Mouse (Mus musculus): ENCODE data around the gene Gm45844. TPM values are rescaled to one million over a fixed set of nuclear protein-coding genes. Genes with fewer than 3 reads are reported as not detected.

Gene Gm45844
- total and polyA plus RNA-seq, 2 experiments from 2014 or later: 6.1 to 9.2 TPM

- H3K9me3 ChIP-seq (ENCODE audit: low read length): no peaks in the 10 kb centered on the region
- H3K4me3 ChIP-seq (ENCODE audit: low read depth, low read length): peak overlapping the region; percentile 49
- ATAC-seq (peak; percentile 97), DNase-seq (peak; percentile 86)
- 12% methylated on average over 18 of the region's 18 CpGs for WGBS
- H3K4me1 ChIP-seq (ENCODE audit: insufficient read depth): no peaks in the 10 kb centered on the region
- TF ChIP-seq CTCF (IDR thresholded peaks at IDR 0.05; ENCODE audit: low read depth): peak; percentile 82
- H3K4me2 ChIP-seq (ENCODE audit: low read depth): peak overlapping the region; percentile 38
- H3K27me3 ChIP-seq (ENCODE audit: insufficient read depth, low read length): no peaks in the 10 kb centered on the region
- peak overlapping the region; percentile 14; the same call in 1 of the 2 replicates for H3K9ac ChIP-seq
- no peak overlapping the region for H3K27ac ChIP-seq (ENCODE audit: low read depth, low read length)
- H3K36me3 ChIP-seq (ENCODE audit: insufficient read depth): peaks cover 2% of the 10 kb centered on the region
Measured at GRCm38 (mm10) chr7:7188191-7188942, 89.7 kb downstream of the Gm45844 start.

GRCm38 (mm10) chr7:7187417-7188190 is 90.5 kb downstream of the Gm45844 start:
- ATAC-seq (peak; percentile 43), DNase-seq (no peak)
- Histone ChIP-seq H3K27ac (ENCODE audit: low read depth, low read length) (no peak overlapping the region), H3K4me3 (ENCODE audit: low read depth, low read length) (peak overlapping the region; percentile 49), H3K4me2 (ENCODE audit: low read depth) (peak overlapping the region; percentile 38), H3K27me3 (ENCODE audit: insufficient read depth, low read length) (no peaks in the 10 kb centered on the region), H3K9me3 (ENCODE audit: low read length) (no peaks in the 10 kb centered on the region), H3K36me3 (ENCODE audit: insufficient read depth) (peaks cover 10% of the 10 kb centered on the region), H3K9ac (peak overlapping the region; percentile 14; the same call in 1 of the 2 replicates), H3K4me1 (ENCODE audit: insufficient read depth) (no peaks in the 10 kb centered on the region)
- WGBS: 39% methylated on average over 13 of the region's 13 CpGs
- no peak for TF ChIP-seq CTCF (IDR thresholded peaks at IDR 0.05; ENCODE audit: low read depth)

DNA sequence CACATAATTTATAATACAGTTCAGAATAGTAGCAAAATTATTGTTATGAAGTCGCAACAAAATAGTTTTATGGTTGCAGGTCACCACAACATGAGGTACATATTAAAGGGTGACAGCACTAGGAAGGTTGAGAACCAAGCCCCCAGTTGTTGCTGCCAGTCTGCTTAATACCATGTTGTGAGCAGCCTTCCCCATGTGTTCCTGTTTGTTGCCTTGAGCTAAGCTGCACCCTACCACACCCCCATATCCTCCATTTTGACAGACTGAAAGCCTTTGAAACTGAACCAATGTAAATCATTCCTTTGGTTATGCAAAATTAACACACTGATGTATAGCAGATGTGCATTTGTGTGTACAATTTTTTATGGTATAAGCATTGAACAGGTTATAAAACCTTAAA is 92.2 kb downstream of the Gm45844 start:
- Histone ChIP-seq H3K36me3 (ENCODE audit: insufficient read depth) (peaks cover 26% of the 10 kb centered on the region), H3K4me1 (ENCODE audit: insufficient read depth) (no peaks in the 10 kb centered on the region), H3K27ac (ENCODE audit: low read depth, low read length) (no peak overlapping the region), H3K4me2 (ENCODE audit: low read depth) (no peak overlapping the region), H3K9me3 (ENCODE audit: low read length) (no peaks in the 10 kb centered on the region), H3K27me3 (ENCODE audit: insufficient read depth, low read length) (no peaks in the 10 kb centered on the region), H3K9ac (no peak overlapping the region), H3K4me3 (ENCODE audit: low read depth, low read length) (no peak overlapping the region)
- DNase-seq (no peak), ATAC-seq (no peak)
- WGBS: 87% methylated on average over 1 of the region's 1 CpGs
- TF ChIP-seq CTCF (IDR thresholded peaks at IDR 0.05; ENCODE audit: low read depth): no peak

DNA sequence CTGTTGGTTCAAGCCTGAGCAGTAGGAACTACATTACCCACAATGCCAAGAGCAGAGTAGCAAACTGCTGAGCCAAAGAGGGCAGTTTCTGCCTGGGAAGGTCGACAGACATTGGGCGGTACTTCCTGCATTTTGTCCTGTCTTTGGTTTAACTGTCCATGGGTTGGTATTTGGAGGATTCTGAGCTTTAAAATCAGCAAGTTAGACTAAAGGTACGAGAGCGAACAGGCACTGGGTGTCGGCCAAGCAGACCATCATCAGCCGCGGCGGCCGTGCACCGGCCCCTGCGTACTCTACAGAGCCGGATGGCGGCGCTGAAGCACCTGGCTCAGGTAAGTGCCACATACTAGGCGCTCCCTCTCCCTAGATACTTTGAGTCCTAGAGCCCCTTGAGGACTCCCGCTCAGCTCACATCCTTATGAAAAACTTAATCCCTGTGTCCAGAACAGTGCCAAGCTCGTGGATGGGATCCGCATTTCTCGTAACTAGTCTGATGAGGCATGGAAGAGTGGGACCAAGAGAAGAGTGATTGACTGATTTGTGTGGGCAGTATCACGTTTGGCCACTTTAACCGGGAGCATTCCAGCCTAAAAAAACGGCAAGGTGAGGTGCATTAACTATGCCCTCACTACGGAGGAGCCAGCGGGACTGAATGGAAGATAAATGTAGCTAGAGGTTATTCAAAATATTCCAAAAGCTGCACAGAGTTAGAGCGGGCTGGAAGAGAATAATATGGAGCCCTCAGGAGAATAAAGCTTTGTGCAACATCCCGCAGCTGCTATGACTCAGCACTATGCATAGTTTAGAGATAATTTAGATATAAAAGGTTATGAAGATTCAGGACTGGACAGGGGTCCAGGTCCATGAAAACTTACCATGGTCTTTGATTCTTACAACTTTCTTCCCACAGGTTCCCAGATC is 106.6 kb downstream of the Gm45844 start, which contains the start of gene Zfp418:
Gene Zfp418 (plus strand): TSS at position 104 of the 921 bp plus-strand sequence.
- no peak for TF ChIP-seq CTCF (IDR thresholded peaks at IDR 0.05; ENCODE audit: low read depth)

More for the DNA sequence above, 106.6 kb downstream of the Gm45844 start, which contains the start of gene Zfp418:
- 1% methylated on average over 26 of the region's 26 CpGs for WGBS
- peaks cover 6% of the 10 kb centered on the region; the same call in 1 of the 2 replicates for H3K4me1 ChIP-seq (ENCODE audit: insufficient read depth)
- peak; percentile 82 for DNase-seq
- peak within 1 kb of the TSS; percentile 64 for H3K4me3 ChIP-seq (ENCODE audit: low read depth, low read length)
- H3K9ac ChIP-seq: peak within 1 kb of the TSS; percentile 60
- peak; percentile 98 for ATAC-seq
- H3K36me3 ChIP-seq (ENCODE audit: insufficient read depth): peaks cover 12% of the 10 kb centered on the region
- H3K27ac ChIP-seq (ENCODE audit: low read depth, low read length): peak within 1 kb of the TSS; percentile 24; the same call in 1 of the 2 replicates
- no peaks in the 10 kb centered on the region for H3K27me3 ChIP-seq (ENCODE audit: insufficient read depth, low read length)
- H3K9me3 ChIP-seq (ENCODE audit: low read length): no peaks in the 10 kb centered on the region
- peak within 1 kb of the TSS; percentile 76 for H3K4me2 ChIP-seq (ENCODE audit: low read depth)

Small RNAs within 50 kb of the gene (microRNA-seq; reads per million reads assigned to microRNA genes)
- gene Mir5620: 2.2 to 2.3 reads per million in 2 experiments

Other genes starting within 250 kb of the Gm45844 start
- 27.2 and 31.7 TPM in 2 replicates for gene Zfp954, start 156.8 kb downstream of the Gm45844 start, total RNA-seq (2014; rRNA removed)
- gene Zfp954, start 156.8 kb downstream of the Gm45844 start, polyA plus RNA-seq (2015; fragmentation: Nextera tagmentation; extraction: Ambion mirVana): 16.4 and 17.1 TPM in 2 replicates
- 5.4 and 5.5 TPM in 2 replicates for gene Zfp773, start 141.5 kb downstream of the Gm45844 start, total RNA-seq (2014; rRNA removed)
- gene Zfp773, start 141.5 kb downstream of the Gm45844 start, polyA plus RNA-seq (2015; fragmentation: Nextera tagmentation; extraction: Ambion mirVana): 3.6 and 4.5 TPM in 2 replicates
- 4.8 and 6.3 TPM in 2 replicates for gene Zfp418, start 107.0 kb downstream of the Gm45844 start, total RNA-seq (2014; rRNA removed)
- 0.79 and 0.98 TPM in 2 replicates for gene Zfp418, start 107.0 kb downstream of the Gm45844 start, polyA plus RNA-seq (2015; fragmentation: Nextera tagmentation; extraction: Ambion mirVana)
- gene Zfp772, start 68.3 kb downstream of the Gm45844 start, total RNA-seq (2014; rRNA removed): 9.3 and 11.5 TPM in 2 replicates
- 4.5 and 6.3 TPM in 2 replicates for gene Zfp772, start 68.3 kb downstream of the Gm45844 start, polyA plus RNA-seq (2015; fragmentation: Nextera tagmentation; extraction: Ambion mirVana)
- 1.7 and 2.3 TPM in 2 replicates for gene Vmn2r29, start 31.0 kb downstream of the Gm45844 start, total RNA-seq (2014; rRNA removed)
- gene Vmn2r29, start 31.0 kb downstream of the Gm45844 start, polyA plus RNA-seq (2015; fragmentation: Nextera tagmentation; extraction: Ambion mirVana): 0.42 and 1.2 TPM in 2 replicates
- 171 and 175 TPM in 2 replicates for gene Clcn4, start 22.6 kb upstream of the Gm45844 start, total RNA-seq (2014; rRNA removed)
- gene Clcn4, start 22.6 kb upstream of the Gm45844 start, polyA plus RNA-seq (2015; fragmentation: Nextera tagmentation; extraction: Ambion mirVana): 185 and 231 TPM in 2 replicates
- not detected in 2 replicates for gene Vmn2r30, start 59.3 kb upstream of the Gm45844 start, total RNA-seq (2014; rRNA removed)
- gene Vmn2r30, start 59.3 kb upstream of the Gm45844 start, polyA plus RNA-seq (2015; fragmentation: Nextera tagmentation; extraction: Ambion mirVana): not detected in 2 replicates
- gene Gm45783, start 96.3 kb upstream of the Gm45844 start, total RNA-seq (2014; rRNA removed): not detected in 2 replicates
- gene Gm45783, start 96.3 kb upstream of the Gm45844 start, polyA plus RNA-seq (2015; fragmentation: Nextera tagmentation; extraction: Ambion mirVana): not detected in 2 replicates
- gene Vmn2r31, start 121.4 kb upstream of the Gm45844 start, total RNA-seq (2014; rRNA removed): not detected in 2 replicates
- not detected in 2 replicates for gene Vmn2r31, start 121.4 kb upstream of the Gm45844 start, polyA plus RNA-seq (2015; fragmentation: Nextera tagmentation; extraction: Ambion mirVana)
- not detected in 2 replicates for gene Vmn2r32, start 201.7 kb upstream of the Gm45844 start, total RNA-seq (2014; rRNA removed)
- not detected in 2 replicates for gene Vmn2r32, start 201.7 kb upstream of the Gm45844 start, polyA plus RNA-seq (2015; fragmentation: Nextera tagmentation; extraction: Ambion mirVana)

All from forebrain, postnatal 0 days (tissue).